Mouse (Mus musculus) thymus, postnatal 0 days (tissue): Measurements from ENCODE around the gene Dync1li1. TPM values are rescaled to one million over a fixed set of nuclear protein-coding genes. Genes with fewer than 3 reads are reported as not detected.
"Not testable (repeated sequence)": the region's sequence is repeated elsewhere in the genome, so short reads cannot be mapped to it uniquely, and the experiment has no call there.

Source experiments
- DNase-seq: peaks from one replicate; pipeline ENCODE4 v3.0.0-alpha.2; 2015; ENCODE audit warnings: low spot score
- polyA plus RNA-seq: library from polyadenylated mRNA; unstranded; fragments of >200 nt; fragmentation: Nextera tagmentation; extraction: Ambion mirVana; gene quantifications from 2 replicates; pipeline ENCODE4 v1.2.1, GENCODE M21; 2015

Dync1li1 gene
- polyA plus RNA-seq, 1 experiment from 2014 or later = 51.4 TPM

GRCm38 (mm10) chr9:114727315-114727714, 38.7 kb downstream of the Dync1li1 start:
- no peak for DNase-seq

GRCm38 (mm10) chr9:114728432-114728831, 39.8 kb downstream of the Dync1li1 start:
- DNase-seq = not testable (repeated sequence)

- DNase-seq = peak; percentile 41
Measured at GRCm38 (mm10) chr9:114729911-114730805, 41.6 kb downstream of the Dync1li1 start.

- DNase-seq = peak; percentile 96
Measured at GRCm38 (mm10) chr9:114731011-114731755, 42.6 kb downstream of the Dync1li1 start, which contains the start of gene Cmtm6. Gene Cmtm6, plus strand, starts transcription at chr9:114731116.

GRCm38 (mm10) chr9:114731871-114732682, 43.5 kb downstream of the Dync1li1 start:
- peak; percentile 56 for DNase-seq

GRCm38 (mm10) chr9:114733238-114733637, 44.6 kb downstream of the Dync1li1 start:
- DNase-seq = no peak

GRCm38 (mm10) chr9:114736442-114736841, 47.9 kb downstream of the Dync1li1 start:
- DNase-seq = no peak

- DNase-seq = no peak
Measured at GRCm38 (mm10) chr9:114740336-114740735, 51.7 kb downstream of the Dync1li1 start.

GRCm38 (mm10) chr9:114742731-114743130, 54.1 kb downstream of the Dync1li1 start:
- peak; percentile 62 for DNase-seq

- no peak for DNase-seq
Measured at GRCm38 (mm10) chr9:114745163-114745562, 56.6 kb downstream of the Dync1li1 start.

GRCm38 (mm10) chr9:114745654-114746053, 57.1 kb downstream of the Dync1li1 start:
- DNase-seq = no peak

- no peak for DNase-seq
Measured at GRCm38 (mm10) chr9:114747012-114747411, 58.4 kb downstream of the Dync1li1 start.

GRCm38 (mm10) chr9:114747466-114747865, 58.9 kb downstream of the Dync1li1 start:
- DNase-seq = no peak

- no peak for DNase-seq
Measured at GRCm38 (mm10) chr9:114751582-114751981, 63.0 kb downstream of the Dync1li1 start.

- no peak for DNase-seq
Measured at GRCm38 (mm10) chr9:114752311-114752710, 63.7 kb downstream of the Dync1li1 start.

- DNase-seq = peak; percentile 96
Measured at GRCm38 (mm10) chr9:114752863-114753484, 64.4 kb downstream of the Dync1li1 start.

- peak; percentile 48 for DNase-seq
Measured at GRCm38 (mm10) chr9:114758272-114758671, 69.7 kb downstream of the Dync1li1 start.

GRCm38 (mm10) chr9:114758801-114759200, 70.2 kb downstream of the Dync1li1 start:
- DNase-seq = no peak

- DNase-seq = no peak
Measured at GRCm38 (mm10) chr9:114759886-114760285, 71.3 kb downstream of the Dync1li1 start.

- DNase-seq = no peak
Measured at GRCm38 (mm10) chr9:114760353-114760752, 71.8 kb downstream of the Dync1li1 start.

GRCm38 (mm10) chr9:114761848-114762247, 73.3 kb downstream of the Dync1li1 start:
- DNase-seq = no peak
